Mouse (Mus musculus) yolk sac, embryonic 10.5 days (tissue): ENCODE data around the gene Fahd1.

Source experiments
- DNase-seq: peaks from one replicate; pipeline ENCODE4 v3.0.0-alpha.2; 2017; ENCODE audit warnings: low spot score

Gene Fahd1

DNA sequence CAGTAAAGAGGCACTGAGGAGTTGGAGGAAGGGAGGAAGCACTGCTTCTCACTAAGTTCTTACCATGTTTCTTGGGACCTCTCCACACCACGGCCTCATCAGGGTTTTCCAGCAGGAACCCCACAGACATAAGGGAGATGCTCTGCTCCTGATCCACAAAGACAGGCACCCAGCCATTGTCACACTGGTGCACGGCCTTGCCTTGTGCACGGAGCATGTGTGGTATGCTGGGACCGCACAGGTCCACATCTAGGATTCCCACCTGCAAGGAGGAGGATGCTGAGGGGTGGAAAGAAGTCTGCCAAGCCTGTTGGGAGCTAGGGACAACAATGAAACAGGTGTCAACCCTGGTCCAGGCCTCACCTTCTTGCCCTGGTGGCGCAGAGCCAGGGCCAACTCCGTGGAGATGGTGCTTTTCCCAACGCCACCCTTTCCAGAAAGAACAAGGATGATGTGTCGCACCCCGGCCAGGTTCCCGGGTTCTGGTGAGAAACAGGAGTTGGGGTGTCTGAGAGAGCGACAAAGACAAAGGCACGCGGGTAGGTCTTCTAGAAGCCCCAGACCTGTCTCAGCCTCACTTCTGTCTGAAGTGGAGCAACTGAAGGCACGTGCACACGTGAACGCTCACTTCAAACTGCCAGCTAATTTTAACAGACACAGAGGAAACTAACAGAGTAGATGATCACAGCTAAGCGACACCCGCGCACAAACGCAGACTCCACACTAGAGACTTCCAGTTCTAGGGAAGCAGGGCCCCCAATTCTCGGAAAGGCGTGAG, 35.4 kb upstream of the Fahd1 start:
- DNase-seq, result no peak

DNA sequence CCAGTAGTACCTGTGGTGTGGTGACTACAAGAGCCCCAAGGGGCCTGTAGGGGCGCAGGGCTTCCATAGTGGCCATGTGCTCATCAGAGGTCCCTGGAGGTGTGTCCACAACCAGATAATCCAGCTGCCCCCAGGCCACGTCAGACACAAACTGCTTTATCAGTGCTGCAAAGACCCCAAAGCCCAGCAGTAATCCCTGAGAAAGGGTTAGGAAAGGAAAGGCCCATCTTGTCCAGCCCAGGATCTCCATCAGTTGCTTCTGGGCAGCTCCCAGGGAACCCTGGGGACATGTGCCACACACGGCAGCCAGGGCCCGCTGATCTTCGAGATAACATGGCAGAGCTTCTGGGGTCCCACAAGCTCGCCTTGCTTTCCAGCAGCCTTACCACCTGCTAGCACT, 34.2 kb upstream of the Fahd1 start:
- DNase-seq, result no peak

DNA sequence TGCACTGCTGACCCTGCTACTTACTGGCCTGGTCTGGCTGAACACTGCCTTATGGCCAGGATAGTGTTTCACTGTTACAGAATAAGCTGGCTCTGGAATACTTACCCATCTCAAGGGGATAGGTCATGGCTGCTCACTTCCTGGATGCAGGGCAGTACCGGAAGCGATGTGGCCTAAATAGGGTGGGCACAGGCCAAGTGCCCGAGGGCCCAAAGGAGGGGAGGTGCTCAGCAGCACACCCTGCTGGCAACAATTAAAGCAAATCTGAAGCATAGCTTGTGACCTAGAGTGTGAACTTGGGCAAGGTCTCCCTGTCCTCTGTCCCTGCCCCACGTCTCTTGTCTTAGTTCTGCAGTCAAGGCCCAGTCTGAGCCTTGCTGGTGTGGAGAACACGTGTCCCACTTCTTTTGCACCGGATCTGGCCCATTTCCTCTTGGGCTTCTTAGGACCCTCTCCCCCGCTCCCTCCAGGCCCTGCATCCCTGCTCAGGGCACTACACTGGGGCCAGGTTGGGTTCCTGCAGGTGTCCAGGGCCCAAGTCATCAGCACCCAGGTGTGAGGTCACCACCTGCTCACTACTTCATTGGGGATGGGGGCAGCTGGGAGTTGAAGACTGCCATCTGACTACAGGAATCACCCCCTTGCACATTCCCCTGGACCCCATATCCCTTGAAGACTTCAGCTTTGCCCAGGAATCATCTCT, 31.7 kb upstream of the Fahd1 start:
- no peak for DNase-seq

DNA sequence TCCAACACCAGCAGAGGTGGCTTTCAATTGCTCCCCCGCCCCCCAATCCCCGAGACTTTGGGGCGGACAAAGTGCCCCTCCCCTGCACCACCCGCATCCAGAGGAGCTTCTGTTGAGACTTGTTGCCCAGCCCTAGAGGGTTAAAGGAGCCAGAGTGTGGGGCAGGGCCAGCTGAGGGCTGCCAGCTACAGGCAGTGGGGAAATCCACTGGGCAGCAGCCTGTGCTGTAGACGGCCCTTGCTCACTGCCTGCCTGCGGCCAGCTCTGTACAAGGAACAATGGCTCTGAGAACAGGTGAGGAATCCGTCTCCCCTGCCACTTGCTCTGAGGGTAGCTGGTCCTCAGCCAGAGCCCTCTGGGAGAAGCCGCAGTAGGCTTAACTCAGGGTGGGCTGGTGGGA, 28.4 kb upstream of the Fahd1 start:
- no peak for DNase-seq

DNA sequence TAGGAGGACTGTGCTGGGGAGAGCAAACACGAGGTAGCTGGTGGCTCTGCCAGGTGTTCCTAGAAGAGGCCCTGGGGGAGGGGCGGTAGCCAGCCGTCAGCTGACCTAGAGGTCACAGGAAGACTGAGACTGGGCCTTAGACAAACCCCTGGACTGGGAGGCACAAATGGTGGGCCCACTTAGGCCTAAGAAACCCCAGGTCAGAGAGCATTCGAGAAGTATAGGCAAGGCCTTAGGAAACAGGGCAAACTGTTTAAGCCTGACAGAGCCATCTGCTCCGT, 27.9 kb upstream of the Fahd1 start:
- DNase-seq, result peak; percentile 80

DNA sequence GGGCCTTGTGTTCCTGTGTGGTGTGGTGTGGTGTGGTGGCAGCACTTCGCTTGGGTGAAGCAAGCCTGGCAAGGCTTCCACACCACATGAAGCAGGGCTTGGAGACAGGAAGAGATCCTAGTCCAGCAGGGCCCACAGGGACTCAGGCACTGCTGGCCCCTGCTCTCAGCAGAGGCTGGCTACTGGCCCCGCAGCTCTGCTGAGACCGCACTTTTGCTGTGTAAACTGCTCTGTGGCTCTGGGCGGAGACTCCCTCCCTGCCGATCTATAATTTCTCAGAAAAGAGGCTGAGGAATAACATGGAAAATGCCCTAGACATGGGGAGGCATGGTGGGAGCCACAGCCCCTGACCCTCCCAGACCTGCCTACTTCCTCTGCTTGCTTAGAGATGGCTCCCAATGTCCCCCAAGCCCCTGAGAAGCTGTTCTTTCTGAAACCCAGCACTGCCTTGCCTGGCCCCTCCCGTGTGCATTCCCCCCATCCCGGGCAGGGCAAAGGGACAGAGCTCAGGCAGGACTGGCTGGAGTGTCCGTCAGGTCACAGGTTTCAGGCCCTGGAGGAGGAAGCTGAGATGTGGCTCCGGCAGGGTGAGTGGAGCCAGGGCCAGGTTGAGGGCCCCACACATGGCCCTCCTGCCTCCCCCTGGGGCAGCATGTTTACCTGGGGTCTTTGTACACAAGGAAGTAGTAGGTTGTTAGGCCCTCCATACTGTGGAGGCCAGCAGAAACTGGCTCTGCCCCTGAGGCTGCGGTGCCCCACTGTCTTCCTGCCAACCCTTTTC, 27.4 kb upstream of the Fahd1 start:
- DNase-seq, result peak; percentile 86

DNA sequence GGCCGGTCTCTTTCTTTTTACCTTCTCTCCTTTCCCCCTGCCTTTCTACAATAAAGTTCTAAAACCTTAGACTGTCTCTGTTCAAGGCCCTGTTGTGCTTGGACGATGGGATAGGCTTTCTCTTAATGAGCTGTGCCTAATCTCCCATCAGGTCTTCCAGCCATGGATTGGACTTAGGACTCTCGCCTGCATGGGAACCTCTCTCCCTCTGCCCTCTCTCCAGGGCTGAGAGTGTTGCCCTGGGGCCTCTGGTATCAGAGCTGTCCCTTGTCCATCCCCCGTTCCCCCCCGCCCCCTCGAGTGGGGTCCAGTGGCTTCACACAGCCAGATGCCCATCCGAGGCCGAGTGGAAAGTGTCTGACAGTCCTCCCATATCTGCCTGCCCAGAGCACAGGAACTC, 24.8 kb upstream of the Fahd1 start:
- DNase-seq, result no peak

DNA sequence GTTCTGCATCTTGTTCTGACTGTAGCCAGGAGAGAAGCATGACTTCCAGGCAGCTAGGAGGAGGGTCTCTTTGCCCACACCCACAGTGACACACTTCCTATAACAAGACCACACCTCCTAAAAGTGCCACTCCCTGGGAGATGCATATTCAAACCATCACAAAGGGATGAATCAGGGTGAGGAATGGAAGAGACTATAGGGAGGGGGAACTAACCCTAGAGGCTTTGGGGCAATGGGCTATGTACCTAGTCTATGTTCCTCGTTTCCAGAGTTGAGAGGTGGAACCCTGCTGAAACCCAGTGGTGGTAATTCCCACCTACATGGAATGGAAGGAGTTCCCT, 24.2 kb upstream of the Fahd1 start:
- DNase-seq, result no peak

DNA sequence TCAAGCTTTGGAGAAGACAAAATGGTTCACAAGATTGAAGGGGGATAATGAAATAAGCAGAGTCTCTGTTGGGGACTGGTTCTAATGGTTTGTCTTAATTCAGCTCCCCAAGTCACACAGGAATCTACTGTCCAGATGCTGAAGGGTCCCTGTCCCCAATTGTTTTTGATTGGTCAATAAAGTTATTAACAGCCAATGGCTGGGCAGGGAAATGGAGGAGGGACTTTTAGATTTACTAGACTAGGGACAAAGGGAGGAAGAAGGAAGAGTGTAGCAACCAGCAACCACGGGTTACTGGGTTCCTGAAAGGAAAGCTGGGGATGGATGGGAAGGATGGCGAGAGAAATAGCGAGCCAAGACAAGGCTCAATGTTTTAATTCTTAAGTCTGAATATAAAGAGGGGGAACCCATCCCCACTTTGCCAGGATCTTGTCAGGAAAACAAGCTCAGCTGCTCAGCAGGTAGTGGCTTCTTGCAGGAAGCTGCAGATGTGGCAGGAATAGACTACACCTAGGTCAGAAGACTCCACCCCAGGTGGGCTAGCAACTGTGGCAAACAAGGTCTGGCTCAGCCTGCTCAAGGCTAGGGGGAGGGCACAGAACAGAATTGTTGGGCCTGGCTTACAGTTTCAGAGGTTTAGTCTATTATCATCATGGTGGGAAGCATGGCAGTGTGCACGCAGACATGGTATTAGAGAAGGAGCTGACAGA, 23.7 kb upstream of the Fahd1 start:
- DNase-seq, result no peak

DNA sequence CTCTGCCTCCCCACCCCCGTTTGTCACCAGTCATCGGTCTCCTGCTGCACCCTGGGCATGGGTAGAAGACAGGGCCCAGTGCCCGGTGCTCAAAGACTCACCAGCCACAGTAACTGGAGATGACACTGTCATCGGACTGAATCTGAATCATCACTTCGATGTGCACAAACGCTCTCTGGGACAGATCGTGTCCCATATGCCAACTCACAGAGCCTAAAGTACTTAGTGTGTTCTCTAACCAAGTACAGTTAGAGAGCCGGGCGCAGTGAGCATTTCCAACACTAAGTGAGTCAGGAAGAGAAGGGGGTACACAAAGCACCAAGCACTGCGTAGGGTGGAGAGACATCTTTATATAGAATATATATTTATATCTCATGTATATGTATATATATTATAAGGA, 17.8 kb upstream of the Fahd1 start:
- DNase-seq, result no peak

DNA sequence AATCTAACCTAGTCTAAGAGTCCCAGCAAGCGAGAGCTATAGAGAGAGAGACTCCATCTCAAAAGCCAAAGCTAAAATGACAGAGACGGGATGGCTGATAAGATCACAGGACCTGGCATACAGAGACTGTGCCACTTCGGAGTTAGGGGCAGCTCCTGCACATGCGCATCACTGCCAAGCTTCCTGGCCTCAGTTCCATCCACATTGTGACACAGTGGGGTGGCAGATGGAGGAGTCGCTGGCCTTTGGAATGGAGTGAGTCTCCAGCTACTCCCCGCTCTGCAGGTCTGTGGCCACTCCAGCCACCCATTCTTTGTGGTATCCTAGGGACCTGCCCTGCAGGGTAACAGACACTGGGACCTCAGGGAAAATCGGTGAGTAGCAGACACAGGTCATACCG, 15.6 kb upstream of the Fahd1 start, which contains the start of gene Igfals:
Gene Igfals (plus strand): TSS at position 222 of the 400 bp plus-strand sequence.
- no peak for DNase-seq

DNA sequence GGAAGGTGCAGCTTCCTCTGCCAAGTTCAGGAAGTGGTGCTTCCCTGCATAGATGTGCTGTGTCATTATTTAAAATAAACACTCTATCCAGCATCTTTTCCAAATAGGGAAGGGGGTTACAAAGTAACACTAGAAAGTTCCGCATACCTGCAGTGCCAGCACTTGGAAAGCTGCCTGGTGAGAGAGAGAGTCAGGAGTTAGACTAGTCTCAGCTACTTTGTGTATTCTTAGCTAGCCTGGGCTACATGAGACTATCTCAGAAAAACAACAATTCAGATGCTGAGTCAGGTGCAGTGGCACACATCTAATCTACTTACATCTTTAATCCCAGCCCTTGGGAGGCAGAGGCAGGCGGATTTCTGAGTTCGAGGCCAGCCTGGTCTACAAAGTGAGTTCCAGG, 11.6 kb upstream of the Fahd1 start:
- DNase-seq, result no peak

DNA sequence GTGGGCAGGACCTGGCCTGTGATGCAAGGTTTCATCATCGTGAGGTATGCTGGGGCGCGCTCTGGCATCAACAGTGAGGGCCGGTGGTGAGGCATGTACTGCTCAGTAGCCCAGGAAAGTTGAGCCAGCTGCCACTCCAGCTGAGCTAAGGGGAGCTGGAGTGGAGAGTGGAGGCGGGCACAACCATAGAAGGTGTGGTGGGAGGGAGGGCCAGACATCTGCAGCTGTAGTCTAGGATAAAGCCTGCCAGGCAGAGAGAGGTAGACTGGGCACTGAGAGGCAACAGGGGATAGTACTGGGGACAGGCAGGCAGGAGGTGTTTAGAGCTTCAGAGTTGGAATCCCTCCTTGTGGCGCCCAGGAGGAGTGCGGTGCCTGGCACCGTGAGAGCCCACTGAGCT, 9.9 kb upstream of the Fahd1 start:
- no peak for DNase-seq

DNA sequence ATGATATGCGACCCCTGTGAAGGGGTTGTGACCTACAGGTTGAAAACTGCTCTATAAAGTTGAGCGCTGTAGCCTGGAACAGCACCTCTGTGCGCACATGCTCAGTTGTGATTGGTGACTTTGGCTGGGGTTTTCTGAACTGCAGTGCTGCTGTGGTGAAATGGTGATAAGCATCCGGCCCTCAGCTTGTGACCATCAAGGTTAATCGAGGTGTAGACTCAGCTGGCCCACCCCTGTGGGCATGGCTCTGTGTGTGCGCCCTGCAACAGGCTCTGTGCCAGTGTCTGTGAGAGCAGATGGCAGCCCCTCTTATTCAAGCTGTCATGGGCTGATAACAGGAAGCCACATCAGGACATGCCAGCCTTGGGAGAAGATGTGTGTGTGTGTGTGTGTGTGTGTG, 8.8 kb upstream of the Fahd1 start:
- no peak for DNase-seq

DNA sequence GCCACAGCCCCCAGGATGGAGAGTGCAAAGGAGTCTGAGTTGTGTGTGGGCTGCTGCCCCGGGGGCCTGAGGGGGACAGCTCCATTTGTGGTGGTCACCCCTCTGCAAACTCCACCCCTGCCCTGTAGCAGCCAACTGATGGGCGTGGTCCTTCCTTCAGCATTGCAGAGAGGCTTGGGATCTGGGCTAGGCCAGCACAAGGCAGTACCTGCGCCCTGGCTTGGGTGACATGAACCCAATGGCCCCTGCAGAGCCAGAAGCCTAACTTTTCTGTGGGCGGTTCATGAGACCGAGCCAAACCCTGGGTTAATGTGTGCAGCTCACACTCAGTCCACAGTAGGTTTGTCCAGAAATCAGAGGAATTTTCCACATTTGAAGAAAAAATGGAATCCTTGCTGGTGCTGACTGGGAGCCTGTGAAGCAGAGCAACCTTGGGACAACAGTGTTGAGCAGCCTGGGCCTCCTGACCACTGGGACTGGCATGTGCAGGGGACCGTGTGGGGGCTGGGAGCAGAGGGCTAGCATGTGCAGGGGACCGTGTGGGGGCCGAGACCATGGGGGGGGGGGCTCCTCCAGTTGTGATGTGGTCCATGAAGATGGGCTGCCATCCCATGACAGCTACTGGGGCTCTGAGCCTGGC, 7.8 kb upstream of the Fahd1 start:
- no peak for DNase-seq

DNA sequence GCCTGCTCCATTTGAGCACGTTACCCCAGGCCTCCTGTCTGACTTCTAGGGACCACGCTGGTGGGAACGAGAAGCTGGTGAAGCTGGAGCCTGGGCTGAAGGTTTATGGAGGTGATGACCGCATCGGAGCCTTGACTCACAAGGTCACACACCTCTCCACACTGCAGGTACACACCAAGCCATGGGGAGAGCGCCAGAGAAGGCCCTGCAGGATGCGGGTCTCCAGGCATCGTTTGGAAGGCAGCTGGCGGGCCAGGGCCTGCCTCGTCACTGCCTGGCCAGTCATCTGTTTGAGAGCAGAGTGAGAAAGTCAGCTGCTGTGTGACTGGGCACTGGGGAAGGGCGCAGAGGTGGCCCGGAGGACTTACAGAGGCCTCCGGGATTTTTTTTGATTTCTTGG, 6.4 kb upstream of the Fahd1 start:
- no peak for DNase-seq

DNA sequence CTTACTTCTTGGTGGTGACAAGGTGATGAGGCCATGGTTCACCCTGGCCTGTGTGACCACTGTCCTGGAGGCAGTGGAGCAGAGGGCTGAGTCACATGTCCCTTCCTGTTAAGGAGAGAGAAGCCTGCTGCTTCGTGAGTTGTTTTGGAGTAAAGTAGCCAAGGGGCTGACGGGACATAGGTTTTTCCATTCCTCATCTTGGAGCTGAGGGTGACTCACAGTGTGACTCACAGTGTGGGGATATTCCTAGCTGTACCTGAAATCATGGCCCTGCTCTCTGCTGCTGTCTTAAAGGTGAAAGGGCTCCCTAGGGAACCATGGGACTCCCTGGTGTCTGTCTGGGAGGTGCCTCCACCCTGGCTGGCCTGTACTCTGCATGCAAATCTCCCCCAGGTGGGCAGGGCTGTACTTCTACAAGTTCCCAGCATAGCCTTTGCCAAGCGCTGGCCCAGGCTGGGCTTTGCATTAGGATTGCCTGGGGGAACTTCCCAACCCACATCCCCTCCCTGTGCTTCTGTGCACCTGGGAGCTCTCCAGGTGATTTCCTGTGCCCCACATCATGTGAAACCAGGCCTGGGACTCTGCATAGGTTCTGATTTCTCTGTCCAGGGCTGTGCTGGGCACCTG, 5.8 kb upstream of the Fahd1 start:
- DNase-seq, result no peak

DNA sequence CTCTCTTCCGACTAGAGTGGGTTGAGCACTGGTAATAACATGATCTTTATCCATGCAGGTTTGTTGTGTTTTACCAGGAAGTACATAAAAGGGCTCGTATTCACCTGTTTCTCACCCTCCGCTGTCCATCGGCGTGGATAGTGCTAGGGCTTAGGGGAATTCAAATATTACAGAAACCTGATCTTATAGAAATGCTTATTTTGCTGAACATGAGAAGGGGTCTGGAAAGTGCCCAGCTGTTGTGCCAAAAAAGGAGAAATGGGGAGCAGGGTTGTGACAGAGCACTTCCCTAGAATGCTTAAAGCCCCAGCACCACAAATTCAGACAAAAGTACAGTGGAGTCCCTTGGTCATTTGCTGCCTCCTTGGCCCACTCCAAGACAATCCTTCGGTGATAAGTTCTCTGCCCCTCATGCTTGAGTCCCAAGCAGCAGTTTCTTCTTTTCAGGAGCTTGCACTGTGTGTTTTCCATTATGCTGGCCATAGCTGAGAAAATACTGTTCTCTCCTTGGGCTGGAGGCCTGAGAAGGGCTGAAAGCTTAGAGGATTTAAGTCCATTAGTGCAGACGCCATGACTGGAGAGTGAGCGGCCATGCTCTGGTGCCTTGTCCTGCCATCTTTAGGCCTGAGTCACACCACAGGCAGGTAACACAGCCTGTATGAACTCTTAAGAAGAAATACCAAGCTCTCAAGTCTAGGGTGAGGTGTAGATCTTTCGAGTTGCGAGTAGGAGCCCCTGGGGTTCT, 1.4 kb upstream of the Fahd1 start:
- no peak for DNase-seq

DNA sequence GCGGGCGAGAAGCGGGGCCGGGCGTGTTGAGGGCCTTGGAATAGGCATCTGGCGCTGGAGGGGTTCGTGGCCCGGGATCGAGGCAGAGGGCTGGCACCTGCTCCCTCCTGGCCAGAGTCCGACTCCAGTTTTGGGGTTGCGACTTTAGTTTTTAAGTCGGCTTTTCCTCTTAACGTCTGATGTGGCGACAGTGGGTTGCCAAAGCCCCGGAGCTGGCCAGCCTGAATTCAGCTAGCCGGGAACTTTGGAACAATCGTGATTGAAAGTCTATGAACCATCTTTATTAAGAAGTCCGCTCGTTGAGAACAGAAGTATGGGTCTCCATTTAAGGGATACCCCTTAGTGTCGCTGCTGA, 586 bp upstream of the Fahd1 start:
- no peak for DNase-seq

DNA sequence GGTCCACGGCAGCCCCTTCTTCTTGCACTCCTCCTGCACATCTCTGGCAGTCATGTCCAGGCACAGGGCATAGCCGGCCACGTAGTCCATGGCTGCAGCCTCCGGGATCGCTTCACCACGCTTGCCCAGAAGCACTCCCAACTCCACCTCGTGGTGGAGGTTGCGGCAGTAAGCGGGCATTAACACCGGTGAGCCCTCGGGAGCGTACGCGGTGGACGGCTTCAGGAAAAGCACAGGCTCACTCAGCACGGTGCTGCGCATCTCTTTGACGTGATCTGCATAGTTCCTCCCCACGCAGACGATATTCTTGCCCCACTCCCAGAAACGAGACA, 465 bp downstream of the Fahd1 start:
- DNase-seq, result no peak

DNA sequence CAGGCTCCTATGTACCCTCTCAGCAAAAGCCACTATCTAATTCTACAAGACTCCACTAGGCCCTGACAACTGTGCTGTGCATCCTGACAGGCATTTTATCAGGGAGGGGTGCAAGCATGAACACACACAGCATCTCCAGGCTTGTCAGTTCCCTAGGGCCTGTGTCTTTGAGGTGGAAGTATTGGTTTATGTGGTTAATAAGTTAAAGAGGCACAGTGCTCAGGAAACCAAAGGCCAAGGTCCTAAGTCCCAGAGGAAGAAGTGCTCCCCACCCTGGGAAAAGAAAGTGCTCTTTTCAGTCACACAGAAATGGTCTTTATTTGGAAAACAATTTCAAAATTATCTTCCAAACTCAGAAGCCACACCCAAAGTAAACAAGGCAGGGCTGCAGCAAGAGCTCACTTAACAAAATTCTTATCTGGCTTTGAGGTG, 1.5 kb downstream of the Fahd1 start:
- DNase-seq, result peak; percentile 75
